In genomic region chr7:141175068-141175467, GRCm38 (mm10) we compare ENCODE assay signal across 22 mouse cellular contexts. TPM values are rescaled to one million over a fixed set of nuclear protein-coding genes. Genes with fewer than 3 reads are reported as not detected.
DNase-seq lines count a peak whose midpoint lies in the region; ATAC-seq and TF ChIP-seq lines count a peak whose summit lies in the region.
"Had no signal": no experiment of that assay in that cellular context is flagged by ENCODE, and none has a peak within 500 bp of the region (broad histone marks: within the 10 kb centered on the region; RNA-seq: fewer than 3 reads in every experiment).

No protein-coding gene starts in this region.

- no peak for ATAC-seq in intestine, postnatal 0 days
- ATAC-seq in intestine, embryonic 15.5 days, result no peak
- no peak for ATAC-seq in liver, postnatal 0 days
- ATAC-seq in liver, embryonic 11.5 days (replicated peaks; ENCODE audit: low FRiP score), result no peak
- ATAC-seq: inflammation-experienced regulatory T-cells, adult 6 months; midbrain, embryonic 15.5 days had no signal

- no peak overlapping the region for H3K27ac ChIP-seq in intestine, postnatal 0 days (ENCODE audit: low read depth, low read length)
- no peak overlapping the region for H3K27ac ChIP-seq in intestine, embryonic 15.5 days
- no peak overlapping the region for H3K27ac ChIP-seq in liver, postnatal 0 days (ENCODE audit: low read depth)
- H3K27ac ChIP-seq in liver, embryonic 11.5 days (ENCODE audit: low read depth, low read length), result no peak overlapping the region
- H3K27ac ChIP-seq: embryonic facial prominence, embryonic 12.5 days; forebrain, embryonic 12.5 days; gastrocnemius, adult 2 months; heart, embryonic 10.5 days; midbrain, embryonic 15.5 days; stomach, embryonic 15.5 days had no signal

- TF ChIP-seq EP300 in liver, postnatal 0 days (IDR thresholded peaks at IDR 0.05; ENCODE audit: low read depth), result no peak

- WGBS in intestine, postnatal 0 days, result 90% methylated on average over 4 of the region's 4 CpGs
- 88% methylated on average over 4 of the region's 4 CpGs for WGBS in intestine, embryonic 15.5 days
- WGBS in liver, postnatal 0 days (ENCODE audit: insufficient replicate concordance), result 76% methylated on average over 4 of the region's 4 CpGs
- WGBS in liver, embryonic 11.5 days, result 81% methylated on average over 4 of the region's 4 CpGs

- no peaks in the 10 kb centered on the region for H3K9me3 ChIP-seq in intestine, postnatal 0 days (ENCODE audit: control insufficient read depth)
- H3K9me3 ChIP-seq in intestine, embryonic 15.5 days, result no peaks in the 10 kb centered on the region
- no peaks in the 10 kb centered on the region for H3K9me3 ChIP-seq in liver, postnatal 0 days (ENCODE audit: low read length)
- H3K9me3 ChIP-seq in liver, embryonic 11.5 days (ENCODE audit: control insufficient read depth, low read length), result no peaks in the 10 kb centered on the region
- H3K9me3 ChIP-seq: embryonic facial prominence, embryonic 12.5 days; forebrain, embryonic 12.5 days; heart, embryonic 10.5 days; midbrain, embryonic 15.5 days; stomach, embryonic 15.5 days had no signal

- no peak overlapping the region for H3K4me3 ChIP-seq in intestine, postnatal 0 days (ENCODE audit: low read depth, low read length)
- no peak overlapping the region for H3K4me3 ChIP-seq in intestine, embryonic 15.5 days (replicated peaks)
- H3K4me3 ChIP-seq in liver, postnatal 0 days (ENCODE audit: low read depth, low read length), result no peak overlapping the region
- no peak overlapping the region for H3K4me3 ChIP-seq in liver, embryonic 11.5 days (ENCODE audit: low read depth, low read length)
- H3K4me3 ChIP-seq: embryonic facial prominence, embryonic 12.5 days; forebrain, embryonic 12.5 days; gastrocnemius, adult 2 months; heart, embryonic 10.5 days; midbrain, embryonic 15.5 days; stomach, embryonic 15.5 days had no signal

- no peak for DNase-seq in liver, postnatal 0 days
- DNase-seq in liver, embryonic 11.5 days (ENCODE audit: low spot score), result no peak
- DNase-seq in A20 (ENCODE audit: low read depth, low spot score) (peak; percentile 40), NIH3T3 (ENCODE audit: low read depth) (peak; percentile 20)
- DNase-seq in urinary bladder, postnatal 10 days (ENCODE audit: low spot score), result no peak
- DNase-seq: adrenal gland, adult 2 months; cerebellum, adult 11 months; cerebellum, postnatal 10 days; gastrocnemius, adult 2 months; kidney, adult 8-10 months; kidney, postnatal 25 days; lung, postnatal 4 days; thymus, adult 2 months; thymus, postnatal 4 days had no signal

- 0 out of 2 replicates have a peak, but pooled peaks cover 6% of the 10 kb centered on the region for H3K4me1 ChIP-seq in intestine, postnatal 0 days (replicated peaks; ENCODE audit: control insufficient read depth, insufficient read depth, low read length)
- peaks cover 7% of the 10 kb centered on the region; the same call in 1 of the 2 replicates for H3K4me1 ChIP-seq in intestine, embryonic 15.5 days (replicated peaks)
- H3K4me1 ChIP-seq in liver, postnatal 0 days (ENCODE audit: insufficient read depth), result peaks cover 23% of the 10 kb centered on the region
- peaks cover 12% of the 10 kb centered on the region for H3K4me1 ChIP-seq in liver, embryonic 11.5 days (replicated peaks; ENCODE audit: control insufficient read depth, insufficient read depth, low read length)

- no peaks in the 10 kb centered on the region for H3K36me3 ChIP-seq in intestine, postnatal 0 days (ENCODE audit: control insufficient read depth, insufficient read depth)
- no peaks in the 10 kb centered on the region for H3K36me3 ChIP-seq in intestine, embryonic 15.5 days
- no peaks in the 10 kb centered on the region for H3K36me3 ChIP-seq in liver, postnatal 0 days (replicated peaks; ENCODE audit: insufficient read depth, low read length)
- no peaks in the 10 kb centered on the region for H3K36me3 ChIP-seq in liver, embryonic 11.5 days (ENCODE audit: control insufficient read depth, insufficient read depth, low read length)
- H3K36me3 ChIP-seq: embryonic facial prominence, embryonic 12.5 days; forebrain, embryonic 12.5 days; heart, embryonic 10.5 days; midbrain, embryonic 15.5 days; stomach, embryonic 15.5 days had no signal

- no peak overlapping the region for H3K9ac ChIP-seq in intestine, postnatal 0 days (ENCODE audit: low read depth, low read length)
- H3K9ac ChIP-seq in intestine, embryonic 15.5 days, result no peak overlapping the region
- no peak overlapping the region for H3K9ac ChIP-seq in liver, postnatal 0 days (replicated peaks)
- no peak overlapping the region for H3K9ac ChIP-seq in liver, embryonic 11.5 days (ENCODE audit: low read depth, low read length)
- H3K9ac ChIP-seq: embryonic facial prominence, embryonic 12.5 days; forebrain, embryonic 12.5 days; midbrain, embryonic 15.5 days; stomach, embryonic 15.5 days had no signal

- peak; percentile 28; the same call in 1 of the 2 replicates for TF ChIP-seq CTCF in intestine, postnatal 0 days (IDR thresholded peaks at IDR 0.05; ENCODE audit: low read depth)
- TF ChIP-seq CTCF in liver, postnatal 0 days (IDR thresholded peaks at IDR 0.05; ENCODE audit: low read depth), result 0 out of 2 replicates have a peak, but pooled peaks have one; percentile 15

- no peaks in the 10 kb centered on the region for H3K27me3 ChIP-seq in intestine, postnatal 0 days (replicated peaks; ENCODE audit: control insufficient read depth, insufficient read depth, low read length)
- H3K27me3 ChIP-seq in intestine, embryonic 15.5 days (replicated peaks), result no peaks in the 10 kb centered on the region
- 0 out of 2 replicates have a peak, but pooled peaks cover 2% of the 10 kb centered on the region for H3K27me3 ChIP-seq in liver, postnatal 0 days (ENCODE audit: insufficient read depth, low read length)
- H3K27me3 ChIP-seq in liver, embryonic 11.5 days (replicated peaks; ENCODE audit: control insufficient read depth, insufficient read depth, low read length), result no peaks in the 10 kb centered on the region
- H3K27me3 ChIP-seq: embryonic facial prominence, embryonic 12.5 days; midbrain, embryonic 15.5 days; stomach, embryonic 15.5 days had no signal

- no peak overlapping the region for H3K4me2 ChIP-seq in intestine, postnatal 0 days (replicated peaks; ENCODE audit: low read depth)
- H3K4me2 ChIP-seq in intestine, embryonic 15.5 days (replicated peaks), result no peak overlapping the region
- no peak overlapping the region for H3K4me2 ChIP-seq in liver, postnatal 0 days (ENCODE audit: low read depth, low read length)
- no peak overlapping the region for H3K4me2 ChIP-seq in liver, embryonic 11.5 days
- H3K4me2 ChIP-seq: embryonic facial prominence, embryonic 12.5 days; forebrain, embryonic 12.5 days; midbrain, embryonic 15.5 days; stomach, embryonic 15.5 days had no signal

RNA-seq across cellular contexts. Expression of gene Rnh1, which starts 2.4 kb away (rescaled TPM):
- 133 and 141 TPM in 2 replicates for polyA plus RNA-seq in intestine, postnatal 0 days (2015; fragmentation: Nextera tagmentation; extraction: Ambion mirVana)
- 123 and 155 TPM in 2 replicates for polyA plus RNA-seq in intestine, embryonic 15.5 days (2015; fragmentation: Nextera tagmentation; extraction: Ambion mirVana)
- 55.2 and 55.7 TPM in 2 replicates for polyA plus RNA-seq in liver, postnatal 0 days (2015; fragmentation: Nextera tagmentation; extraction: Ambion mirVana)
- polyA plus RNA-seq in liver, embryonic 11.5 days (2014; fragmentation: Nextera tagmentation; extraction: Ambion mirVana), result 91.2 and 93.7 TPM in 2 replicates

RNA-seq across cellular contexts. Expression of gene Hras, which starts 18.7 kb away (rescaled TPM):
- polyA plus RNA-seq in intestine, postnatal 0 days (2015; fragmentation: Nextera tagmentation; extraction: Ambion mirVana), result 71.8 and 72.3 TPM in 2 replicates
- polyA plus RNA-seq in intestine, embryonic 15.5 days (2015; fragmentation: Nextera tagmentation; extraction: Ambion mirVana), result 92.9 and 107 TPM in 2 replicates
- 44.0 and 46.2 TPM in 2 replicates for polyA plus RNA-seq in liver, postnatal 0 days (2015; fragmentation: Nextera tagmentation; extraction: Ambion mirVana)
- polyA plus RNA-seq in liver, embryonic 11.5 days (2014; fragmentation: Nextera tagmentation; extraction: Ambion mirVana), result 112 and 118 TPM in 2 replicates

RNA-seq across cellular contexts. Expression of gene Lrrc56, which starts 18.9 kb away (rescaled TPM):
- polyA plus RNA-seq in intestine, postnatal 0 days (2015; fragmentation: Nextera tagmentation; extraction: Ambion mirVana), result 3.2 and 3.7 TPM in 2 replicates
- 5.1 and 5.4 TPM in 2 replicates for polyA plus RNA-seq in intestine, embryonic 15.5 days (2015; fragmentation: Nextera tagmentation; extraction: Ambion mirVana)
- polyA plus RNA-seq in liver, postnatal 0 days (2015; fragmentation: Nextera tagmentation; extraction: Ambion mirVana), result 2.0 and 2.2 TPM in 2 replicates
- 20.8 and 20.9 TPM in 2 replicates for polyA plus RNA-seq in liver, embryonic 11.5 days (2014; fragmentation: Nextera tagmentation; extraction: Ambion mirVana)

RNA-seq across cellular contexts. Expression of gene Lmntd2, which starts 38.8 kb away (rescaled TPM):
- 2.7 and 3.4 TPM in 2 replicates for polyA plus RNA-seq in intestine, postnatal 0 days (2015; fragmentation: Nextera tagmentation; extraction: Ambion mirVana)
- 3.5 and 3.6 TPM in 2 replicates for polyA plus RNA-seq in intestine, embryonic 15.5 days (2015; fragmentation: Nextera tagmentation; extraction: Ambion mirVana)
- polyA plus RNA-seq in liver, postnatal 0 days (2015; fragmentation: Nextera tagmentation; extraction: Ambion mirVana), result 0.49 TPM in 2 replicates
- polyA plus RNA-seq in liver, embryonic 11.5 days (2014; fragmentation: Nextera tagmentation; extraction: Ambion mirVana), result 1.8 and 2.6 TPM in 2 replicates

RNA-seq across cellular contexts. Expression of gene Rassf7, which starts 40.6 kb away (rescaled TPM):
- polyA plus RNA-seq in intestine, postnatal 0 days (2015; fragmentation: Nextera tagmentation; extraction: Ambion mirVana), result 47.6 and 52.7 TPM in 2 replicates
- polyA plus RNA-seq in intestine, embryonic 15.5 days (2015; fragmentation: Nextera tagmentation; extraction: Ambion mirVana), result 63.7 and 70.0 TPM in 2 replicates
- 24.9 and 27.3 TPM in 2 replicates for polyA plus RNA-seq in liver, postnatal 0 days (2015; fragmentation: Nextera tagmentation; extraction: Ambion mirVana)
- 35.1 TPM in 2 replicates for polyA plus RNA-seq in liver, embryonic 11.5 days (2014; fragmentation: Nextera tagmentation; extraction: Ambion mirVana)

Comparison
In these comparisons a context has a peak if more than half of its experiments do, and no peak if none do; other contexts are left out.
1. DNase-seq: peak in A20 (single experiment) and NIH3T3 (single experiment); none in liver, postnatal 0 days (single experiment), liver, embryonic 11.5 days (single experiment) and urinary bladder, postnatal 10 days (single experiment).